Mouse (Mus musculus): Measurements from ENCODE around the gene Lhx2. TPM values are rescaled to one million over a fixed set of nuclear protein-coding genes. Genes with fewer than 3 reads are reported as not detected.

The Lhx2 gene
- polyA plus RNA-seq, 1 experiment from 2014 or later, result 8.5 TPM

DNA sequence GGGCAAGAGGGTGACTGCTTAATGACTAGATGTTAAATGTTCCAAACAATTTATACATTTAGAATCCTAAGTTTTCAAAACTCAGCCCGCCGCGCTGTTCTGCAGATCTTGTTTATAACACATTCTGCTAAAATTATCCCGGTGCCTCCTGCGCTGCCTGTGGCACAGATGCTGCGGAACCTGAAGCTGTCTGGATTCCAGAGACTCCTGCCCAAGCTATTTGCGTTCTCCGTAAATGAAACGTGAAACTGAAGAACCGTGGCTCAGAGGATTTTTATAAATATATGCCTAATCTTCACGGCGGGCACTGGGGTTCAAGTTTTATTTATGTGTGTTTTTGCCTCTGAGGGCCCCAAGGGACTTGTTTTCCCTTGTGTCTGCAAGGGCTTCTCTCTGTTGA, 64.2 kb downstream of the Lhx2 start:
- no peak overlapping the region for H3K4me2 ChIP-seq
- H3K27ac ChIP-seq, result no peak overlapping the region
- H3K4me1 ChIP-seq, result peaks cover 6% of the 10 kb centered on the region; the same call in 1 of the 2 replicates
- no peak for ATAC-seq (ENCODE audit: insufficient number of reproducible peaks, low FRiP score, low TSS enrichment, low read depth)
- H3K9me3 ChIP-seq, result no peaks in the 10 kb centered on the region
- no peak overlapping the region for H3K4me3 ChIP-seq
- no peak overlapping the region for H3K9ac ChIP-seq
- H3K36me3 ChIP-seq, result no peaks in the 10 kb centered on the region
- WGBS, result 25% methylated on average over 12 of the region's 12 CpGs
- H3K27me3 ChIP-seq, result peaks cover 5% of the 10 kb centered on the region; the same call in 1 of the 2 replicates

DNA sequence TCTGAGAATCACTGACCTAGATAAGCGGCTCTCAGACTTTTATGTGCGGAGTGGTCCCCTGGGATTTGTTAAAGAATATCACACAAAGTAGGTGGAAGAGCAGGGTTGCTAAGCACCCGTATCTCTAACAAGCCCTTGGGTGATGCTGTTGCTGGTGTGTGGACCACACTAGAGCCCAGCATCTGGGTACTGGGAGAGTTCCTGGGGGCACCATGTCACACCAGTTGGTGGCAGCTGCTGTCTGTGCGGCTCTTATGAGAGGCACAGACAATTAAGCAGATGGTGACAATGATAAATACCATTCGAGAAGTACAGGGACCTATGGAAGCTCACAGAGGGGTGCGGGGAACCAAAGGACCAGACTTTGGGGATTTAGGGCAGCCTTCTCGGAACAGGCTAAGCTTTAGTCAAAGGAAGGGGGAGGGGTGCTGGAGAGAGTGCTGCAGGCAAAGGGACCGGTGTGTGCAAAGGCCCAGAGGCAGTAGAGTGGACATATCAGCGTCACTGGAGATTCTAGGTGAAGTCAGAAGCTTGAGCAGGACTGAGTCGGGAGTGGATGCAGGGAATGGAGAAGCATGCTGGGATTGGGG, 65.0 kb downstream of the Lhx2 start:
- Histone ChIP-seq H3K27ac (no peak overlapping the region), H3K4me3 (no peak overlapping the region), H3K9ac (no peak overlapping the region), H3K9me3 (no peaks in the 10 kb centered on the region), H3K4me1 (peaks cover 6% of the 10 kb centered on the region; the same call in 1 of the 2 replicates), H3K4me2 (no peak overlapping the region), H3K36me3 (no peaks in the 10 kb centered on the region), H3K27me3 (peaks cover 5% of the 10 kb centered on the region; the same call in 1 of the 2 replicates)
- no peak for ATAC-seq (ENCODE audit: insufficient number of reproducible peaks, low FRiP score, low TSS enrichment, low read depth)
- WGBS, result 71% methylated on average over 10 of the region's 10 CpGs

DNA sequence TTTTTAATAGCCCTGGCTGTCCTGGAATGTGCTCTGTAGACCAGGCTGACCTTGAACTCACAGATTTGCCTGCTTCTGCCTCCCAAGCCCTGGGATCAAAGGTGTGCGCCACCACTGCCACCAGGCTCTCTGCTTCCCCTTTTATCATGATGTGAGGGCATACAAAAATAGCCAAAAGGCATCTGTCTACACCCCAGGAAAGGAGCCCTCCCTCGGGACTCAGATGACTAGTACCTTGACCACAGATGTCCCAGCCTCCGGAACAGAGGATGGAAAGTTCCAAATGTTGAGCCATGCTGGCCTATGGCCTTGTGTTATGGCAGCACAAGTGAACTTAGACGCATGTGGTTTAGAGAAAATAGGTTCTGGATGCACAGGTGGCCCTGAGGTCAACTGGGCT, 66.3 kb downstream of the Lhx2 start:
- WGBS, result 76% methylated on average over 4 of the region's 4 CpGs
- H3K9ac ChIP-seq, result no peak overlapping the region
- no peak for ATAC-seq (ENCODE audit: insufficient number of reproducible peaks, low FRiP score, low TSS enrichment, low read depth)
- H3K36me3 ChIP-seq, result no peaks in the 10 kb centered on the region
- no peak overlapping the region for H3K4me2 ChIP-seq
- no peak overlapping the region for H3K27ac ChIP-seq
- H3K27me3 ChIP-seq, result peaks cover 5% of the 10 kb centered on the region; the same call in 1 of the 2 replicates
- no peak overlapping the region for H3K4me3 ChIP-seq
- H3K9me3 ChIP-seq, result no peaks in the 10 kb centered on the region
- H3K4me1 ChIP-seq, result peaks cover 9% of the 10 kb centered on the region; the same call in 1 of the 2 replicates

DNA sequence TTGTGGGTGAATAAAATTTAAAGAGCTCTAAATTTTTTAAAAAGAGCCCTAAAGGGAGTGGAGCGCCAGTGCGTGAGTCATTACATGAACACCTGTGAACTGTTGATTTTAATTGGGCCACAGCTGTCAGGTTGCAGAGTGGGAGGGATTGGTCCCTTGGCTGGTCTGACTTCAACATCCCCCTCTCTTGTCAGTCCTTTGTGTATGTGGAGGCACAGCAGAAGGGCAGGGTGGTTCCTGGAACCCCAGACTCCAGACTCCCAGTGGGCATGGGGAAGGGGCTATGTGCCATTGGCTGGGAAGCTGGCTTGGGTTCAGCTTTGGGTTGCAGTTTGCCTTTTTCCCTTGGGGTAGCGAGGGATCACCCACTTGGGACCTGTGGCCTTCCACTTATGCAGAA, 70.2 kb downstream of the Lhx2 start:
- 27% methylated on average over 3 of the region's 3 CpGs for WGBS
- H3K9ac ChIP-seq, result no peak overlapping the region

DNA sequence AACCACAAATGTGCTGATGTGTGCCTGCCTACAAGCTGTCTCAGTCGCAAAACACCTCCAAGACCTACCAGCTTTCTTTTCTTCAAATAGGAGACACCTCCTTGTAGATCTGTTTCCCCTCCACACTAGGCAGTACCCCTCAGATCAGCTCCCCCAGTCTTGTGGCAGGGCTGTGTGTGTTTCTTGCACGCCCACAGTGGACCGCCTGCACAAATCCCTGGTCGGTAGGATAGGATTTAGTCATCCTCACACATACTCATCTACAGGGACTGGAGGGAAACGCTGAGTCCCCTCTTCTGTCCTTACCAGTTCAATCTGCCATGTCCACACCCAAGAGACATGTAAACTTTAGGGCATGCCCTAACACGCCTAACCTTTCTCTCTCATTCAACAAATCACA, 71.1 kb downstream of the Lhx2 start:
- WGBS, result 86% methylated on average over 6 of the region's 6 CpGs
- H3K4me2 ChIP-seq, result no peak overlapping the region

More for the DNA sequence above, 70.2 kb downstream of the Lhx2 start:
- Histone ChIP-seq H3K27ac (no peak overlapping the region), H3K4me1 (0 out of 2 replicates have a peak, but pooled peaks cover 2% of the 10 kb centered on the region), H3K4me2 (no peak overlapping the region), H3K36me3 (no peaks in the 10 kb centered on the region), H3K9me3 (no peaks in the 10 kb centered on the region), H3K4me3 (no peak overlapping the region), H3K27me3 (peaks cover 9% of the 10 kb centered on the region; the same call in 1 of the 2 replicates)
- ATAC-seq (ENCODE audit: insufficient number of reproducible peaks, low FRiP score, low TSS enrichment, low read depth), result no peak

DNA sequence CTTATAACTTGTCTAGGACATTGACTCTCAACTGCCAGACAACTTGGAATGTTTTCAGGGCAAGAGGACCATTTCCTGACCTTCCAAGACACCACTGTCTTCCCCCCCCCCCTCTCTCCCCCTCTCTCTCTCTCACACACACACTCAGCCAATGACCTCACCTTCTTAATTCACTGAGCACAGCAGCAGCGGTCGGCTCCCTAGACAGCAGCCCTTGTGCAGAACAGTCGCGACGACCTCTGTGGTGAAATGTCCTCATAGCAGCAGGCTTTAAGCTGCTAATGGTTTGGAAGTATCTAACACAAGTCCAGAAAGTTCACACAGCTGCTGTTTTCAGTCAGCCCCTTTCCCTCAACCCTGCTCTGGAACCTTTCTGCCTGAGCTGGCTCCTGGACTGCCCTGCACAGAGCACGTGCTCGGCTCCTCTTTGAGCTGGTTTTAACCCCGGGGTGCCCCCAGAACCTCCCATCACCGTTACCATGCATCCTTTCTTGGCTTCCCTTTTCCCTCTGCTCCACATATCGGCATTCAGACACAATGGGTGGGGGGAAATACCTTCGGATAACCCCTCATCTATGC, 73.6 kb downstream of the Lhx2 start:
- no peaks in the 10 kb centered on the region for H3K9me3 ChIP-seq
- H3K4me1 ChIP-seq, result 0 out of 2 replicates have a peak, but pooled peaks cover 2% of the 10 kb centered on the region
- WGBS, result 33% methylated on average over 11 of the region's 11 CpGs
- H3K27me3 ChIP-seq, result 0 out of 2 replicates have a peak, but pooled peaks cover 13% of the 10 kb centered on the region
- no peak overlapping the region for H3K4me2 ChIP-seq
- ATAC-seq (ENCODE audit: insufficient number of reproducible peaks, low FRiP score, low TSS enrichment, low read depth), result no peak
- H3K9ac ChIP-seq, result no peak overlapping the region
- no peaks in the 10 kb centered on the region for H3K36me3 ChIP-seq
- H3K27ac ChIP-seq, result no peak overlapping the region
- no peak overlapping the region for H3K4me3 ChIP-seq

More for the DNA sequence above, 71.1 kb downstream of the Lhx2 start:
- Histone ChIP-seq H3K9me3 (no peaks in the 10 kb centered on the region), H3K4me1 (0 out of 2 replicates have a peak, but pooled peaks cover 2% of the 10 kb centered on the region), H3K36me3 (no peaks in the 10 kb centered on the region), H3K27me3 (peaks cover 17% of the 10 kb centered on the region; the same call in 1 of the 2 replicates), H3K9ac (no peak overlapping the region), H3K4me3 (no peak overlapping the region), H3K27ac (no peak overlapping the region)
- no peak for ATAC-seq (ENCODE audit: insufficient number of reproducible peaks, low FRiP score, low TSS enrichment, low read depth)

DNA sequence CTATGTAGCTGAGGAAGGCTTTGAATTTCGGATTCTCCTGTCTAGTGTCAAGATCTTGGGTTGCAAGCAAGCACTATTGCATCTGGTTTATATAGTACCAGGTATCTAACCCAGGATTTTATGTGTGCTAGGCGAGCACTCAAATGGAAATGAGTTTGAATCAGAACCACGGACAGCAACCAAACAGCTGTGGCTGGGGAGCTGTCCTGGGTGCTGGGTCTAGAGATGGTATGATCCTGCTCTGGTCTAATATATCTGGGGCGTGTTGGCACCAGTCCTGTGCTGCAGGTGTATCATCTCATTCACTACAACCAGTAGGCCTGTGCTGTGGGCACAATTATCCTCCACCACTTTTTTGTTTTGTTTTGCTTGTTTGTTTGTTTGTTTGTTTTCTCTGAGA, 78.9 kb downstream of the Lhx2 start:
- 15% methylated on average over 4 of the region's 4 CpGs for WGBS
- no peak for ATAC-seq (ENCODE audit: insufficient number of reproducible peaks, low FRiP score, low TSS enrichment, low read depth)

More for the DNA sequence above, 78.9 kb downstream of the Lhx2 start:
- Histone ChIP-seq H3K4me1 (no peaks in the 10 kb centered on the region), H3K9ac (no peak overlapping the region), H3K27me3 (0 out of 2 replicates have a peak, but pooled peaks cover 13% of the 10 kb centered on the region), H3K9me3 (no peaks in the 10 kb centered on the region), H3K36me3 (no peaks in the 10 kb centered on the region), H3K4me2 (no peak overlapping the region), H3K4me3 (no peak overlapping the region), H3K27ac (no peak overlapping the region)

Other genes with a start within 250 kb of the Lhx2 start
- 13.0 and 15.1 TPM in 2 replicates for gene Dennd1a, start 51.9 kb upstream of the Lhx2 start, polyA plus RNA-seq (2015; fragmentation: Nextera tagmentation; extraction: Ambion mirVana)
- gene Nek6, start 172.4 kb downstream of the Lhx2 start, polyA plus RNA-seq (2015; fragmentation: Nextera tagmentation; extraction: Ambion mirVana), result 118 TPM in 2 replicates